Mouse (Mus musculus): ENCODE data around the gene Lhpp. TPM values are rescaled to one million over a fixed set of nuclear protein-coding genes. Genes with fewer than 3 reads are reported as not detected.

The Lhpp gene
- total RNA-seq, 4 experiments from 2014 or later = 16.2 to 18.5 (median 17.1) TPM

DNA sequence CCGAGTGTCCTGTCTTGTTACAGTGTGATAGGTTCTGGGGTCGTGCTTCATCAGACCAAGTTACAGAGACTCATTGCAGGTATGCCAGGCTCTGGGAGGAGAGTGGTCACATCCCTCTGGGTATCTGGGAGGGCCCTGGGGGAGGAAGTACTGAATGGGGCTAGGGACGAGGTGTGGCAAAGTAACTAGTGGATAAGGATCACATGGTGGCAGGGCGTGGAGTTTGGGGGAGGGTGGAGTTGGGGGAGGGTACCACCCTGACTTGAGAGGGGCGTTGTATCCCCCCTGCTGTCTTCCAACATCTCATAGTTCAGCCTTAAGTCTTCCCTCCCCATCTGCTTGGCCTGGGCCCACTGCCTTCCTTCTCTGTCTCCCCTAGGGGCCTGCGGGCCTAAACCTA is 69.1 kb downstream of the Lhpp start:
- DNase-seq (ENCODE audit: low spot score in 2 of 2) = no peak

- no peak for DNase-seq (ENCODE audit: low spot score in 2 of 2)
Measured at GRCm38 (mm10) chr7:132681296-132681695, 70.9 kb downstream of the Lhpp start.

- no peak for DNase-seq (ENCODE audit: low spot score in 2 of 2)
Measured at GRCm38 (mm10) chr7:132681831-132682230, 71.4 kb downstream of the Lhpp start.

DNA sequence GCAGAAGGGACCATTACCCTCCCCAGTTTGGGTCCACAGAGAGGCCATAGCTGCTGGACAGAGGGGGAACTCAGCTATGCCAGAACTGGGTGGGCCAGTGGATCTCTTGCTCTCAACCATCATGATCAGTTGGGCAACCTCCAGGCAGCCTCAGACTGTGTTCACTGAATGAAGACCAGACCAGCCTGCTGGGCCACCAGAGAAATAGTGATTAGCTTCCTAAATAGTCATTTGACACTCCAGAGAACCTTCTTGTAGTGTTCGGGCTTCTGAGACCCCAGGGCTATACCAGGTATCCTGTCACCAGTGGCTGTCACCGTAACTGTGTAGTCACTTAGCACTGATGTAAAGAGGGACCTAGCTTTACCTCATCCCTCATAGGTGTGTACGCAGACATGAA is 71.9 kb downstream of the Lhpp start:
- DNase-seq (ENCODE audit: low spot score in 2 of 2) = no peak

DNA sequence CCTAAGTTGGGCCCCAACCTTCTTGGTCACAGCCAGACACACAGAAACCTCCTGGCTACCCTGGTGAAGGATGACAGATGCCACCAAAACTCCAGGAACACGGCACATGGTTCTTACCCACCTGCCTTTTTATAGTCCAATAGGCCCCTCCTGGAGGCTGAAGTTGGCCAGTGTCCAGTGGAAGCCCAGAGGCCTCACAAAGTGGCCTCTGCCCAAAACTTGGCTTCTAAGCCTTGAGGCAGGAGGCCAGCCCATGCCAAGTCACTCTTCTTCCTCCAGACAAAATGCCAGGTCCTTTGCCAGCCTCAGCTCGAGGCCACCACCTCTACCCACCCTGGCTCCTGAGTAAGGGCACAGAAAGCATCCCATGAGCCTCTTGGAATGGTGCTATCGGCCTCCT is 72.5 kb downstream of the Lhpp start:
- no peak for DNase-seq (ENCODE audit: low spot score in 2 of 2)

GRCm38 (mm10) chr7:132683923-132684322 is 73.5 kb downstream of the Lhpp start:
- DNase-seq (ENCODE audit: low spot score in 2 of 2) = no peak

DNA sequence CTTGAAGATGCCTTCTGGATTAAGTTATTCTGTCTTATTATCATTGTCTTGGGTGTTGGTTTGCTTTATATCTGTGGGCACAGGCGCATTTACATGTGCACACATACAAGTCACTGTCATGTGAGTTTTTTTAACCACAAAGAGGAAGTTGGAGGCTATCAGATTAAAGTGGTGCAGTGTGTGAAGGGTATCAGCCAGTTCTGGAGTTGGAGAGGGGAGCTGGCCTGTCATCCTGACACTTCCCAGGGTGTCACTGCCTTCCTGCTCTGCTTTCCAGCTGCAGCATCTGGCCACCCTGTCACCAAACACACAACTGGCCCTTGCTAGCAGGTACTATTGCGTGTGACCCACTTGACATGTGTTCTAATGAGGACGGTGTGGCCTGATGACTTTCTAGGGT is 76.1 kb downstream of the Lhpp start:
- no peak for DNase-seq (ENCODE audit: low spot score in 2 of 2)

- DNase-seq (ENCODE audit: low spot score in 2 of 2) = no peak
Measured at GRCm38 (mm10) chr7:132687897-132688296, 77.5 kb downstream of the Lhpp start.

DNA sequence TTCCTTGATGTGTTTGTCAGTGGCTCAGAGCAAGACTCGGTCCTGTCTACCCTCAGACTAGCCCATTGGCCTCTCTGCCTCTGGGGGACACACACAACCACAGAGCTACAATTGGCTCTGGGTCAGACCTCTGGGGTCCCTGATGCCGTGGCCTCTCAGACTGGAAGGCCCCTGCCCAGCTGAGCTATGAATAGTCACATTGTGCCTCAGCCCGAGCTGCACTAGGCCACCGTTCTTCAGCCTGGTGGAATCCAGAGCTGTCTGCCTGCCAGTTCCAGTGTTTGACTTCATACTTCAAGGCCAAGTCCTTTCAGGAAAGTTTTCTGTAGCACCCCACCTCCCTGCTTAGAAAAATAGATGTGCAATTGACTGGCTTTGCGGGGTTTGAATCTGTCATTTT is 78.3 kb downstream of the Lhpp start:
- DNase-seq (ENCODE audit: low spot score in 2 of 2) = no peak

DNA sequence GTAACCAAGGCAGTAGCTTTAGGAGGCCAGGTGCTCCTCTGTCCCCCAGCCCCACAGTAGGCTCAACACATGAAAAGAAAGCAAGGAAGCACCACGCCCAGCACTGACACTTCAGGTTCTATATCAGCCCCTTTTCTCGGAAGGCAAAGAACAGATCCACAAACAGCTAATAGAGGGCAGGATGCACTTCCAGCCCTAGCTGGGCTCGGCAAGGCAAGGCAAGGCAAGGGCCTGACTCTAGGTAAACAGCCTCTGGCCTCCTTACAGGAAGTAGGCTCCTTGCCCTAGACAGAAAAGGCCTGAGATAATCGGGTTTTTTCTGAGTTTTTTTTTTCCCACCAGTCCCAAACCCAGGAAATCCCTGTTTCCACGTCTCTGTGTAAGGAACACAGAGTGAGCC is 79.3 kb downstream of the Lhpp start:
- DNase-seq (ENCODE audit: low spot score in 2 of 2) = no peak

- no peak for DNase-seq (ENCODE audit: low spot score in 2 of 2)
Measured at GRCm38 (mm10) chr7:132690716-132691472, 80.5 kb downstream of the Lhpp start.

DNA sequence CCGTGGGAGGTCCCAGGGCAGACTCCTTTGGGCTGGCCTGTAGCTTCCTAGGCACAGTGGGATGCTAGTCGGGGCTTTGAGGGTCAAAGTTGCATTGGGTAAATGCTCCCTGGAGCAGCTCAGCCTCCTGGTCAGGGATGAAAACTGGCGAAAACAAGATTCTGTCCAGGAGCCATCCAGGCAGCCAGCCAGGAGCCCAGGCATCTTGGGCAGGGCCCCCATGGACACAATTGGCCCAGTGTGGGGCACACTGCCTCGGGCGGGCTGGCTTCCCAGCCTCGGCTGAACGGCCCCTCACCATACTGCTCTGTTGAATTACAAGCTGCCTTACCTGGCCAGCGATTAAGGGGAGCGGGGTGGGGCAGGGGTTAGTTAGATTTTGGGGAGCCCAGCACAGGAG is 82.3 kb downstream of the Lhpp start:
- DNase-seq (ENCODE audit: low spot score in 2 of 2) = peak in 1 of 2 experiments; percentile 56

GRCm38 (mm10) chr7:132693561-132693960 is 83.1 kb downstream of the Lhpp start:
- no peak for DNase-seq (ENCODE audit: low spot score in 2 of 2)

DNA sequence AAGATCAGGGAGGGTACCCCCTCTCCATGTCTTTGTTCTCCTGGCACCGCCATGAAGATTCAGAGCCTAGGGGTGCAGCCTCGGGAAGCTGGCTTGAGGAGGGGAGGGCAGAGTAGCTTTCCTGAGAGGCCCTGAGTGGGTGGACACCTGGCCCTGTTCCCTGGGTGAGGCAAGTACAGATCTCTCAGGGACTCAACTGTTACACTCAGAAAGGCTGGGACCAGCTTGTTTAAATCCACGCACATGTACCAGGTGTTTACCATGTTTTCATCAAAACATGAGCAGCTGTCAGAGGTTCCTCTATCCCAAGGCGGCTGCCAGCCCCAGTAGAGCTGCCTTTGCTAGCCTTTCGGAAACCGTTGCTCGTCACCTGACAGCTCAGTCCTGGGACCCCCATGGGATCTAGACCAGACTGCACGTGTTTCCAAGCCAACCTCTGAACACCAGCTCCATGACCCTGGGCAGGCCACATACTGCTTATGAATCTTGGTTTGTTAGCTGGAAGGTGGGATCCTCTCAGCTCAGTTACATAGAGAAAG is 86.9 kb downstream of the Lhpp start:
- DNase-seq (ENCODE audit: low spot score in 2 of 2) = no peak

- no peak for DNase-seq (ENCODE audit: low spot score in 2 of 2)
Measured at GRCm38 (mm10) chr7:132698737-132699136, 88.3 kb downstream of the Lhpp start.

GRCm38 (mm10) chr7:132699165-132699564 is 88.7 kb downstream of the Lhpp start:
- DNase-seq (ENCODE audit: low spot score in 2 of 2) = no peak

GRCm38 (mm10) chr7:132699639-132700038 is 89.2 kb downstream of the Lhpp start:
- DNase-seq (ENCODE audit: low spot score in 2 of 2) = no peak

- no peak for DNase-seq (ENCODE audit: low spot score in 2 of 2)
Measured at GRCm38 (mm10) chr7:132700107-132700506, 89.7 kb downstream of the Lhpp start.

- DNase-seq (ENCODE audit: low spot score in 2 of 2) = no peak
Measured at GRCm38 (mm10) chr7:132701412-132701811, 91.0 kb downstream of the Lhpp start.

DNA sequence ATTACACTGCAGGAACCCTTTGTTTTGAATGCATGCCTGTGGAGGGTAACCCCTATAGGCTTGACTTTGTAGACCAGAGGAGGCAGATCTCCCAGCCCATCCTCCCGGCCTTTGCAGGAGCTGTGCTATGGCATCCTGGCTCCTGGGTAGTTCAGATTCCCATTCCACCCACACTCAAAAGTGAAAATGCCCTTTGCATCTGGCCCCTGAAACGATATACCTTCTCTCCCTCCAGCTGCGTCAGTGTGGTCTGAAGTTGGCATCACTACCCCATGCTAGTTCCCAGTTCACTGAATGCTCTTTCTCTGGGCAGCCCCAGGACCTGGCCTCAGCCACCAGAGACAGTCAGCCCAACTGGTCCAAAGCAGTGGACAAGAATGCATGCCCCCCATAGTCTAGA is 91.6 kb downstream of the Lhpp start:
- no peak for DNase-seq (ENCODE audit: low spot score in 2 of 2)

GRCm38 (mm10) chr7:132702492-132703070 is 92.1 kb downstream of the Lhpp start:
- peak in 1 of 2 experiments; percentile 60 for DNase-seq (ENCODE audit: low spot score in 2 of 2)

DNA sequence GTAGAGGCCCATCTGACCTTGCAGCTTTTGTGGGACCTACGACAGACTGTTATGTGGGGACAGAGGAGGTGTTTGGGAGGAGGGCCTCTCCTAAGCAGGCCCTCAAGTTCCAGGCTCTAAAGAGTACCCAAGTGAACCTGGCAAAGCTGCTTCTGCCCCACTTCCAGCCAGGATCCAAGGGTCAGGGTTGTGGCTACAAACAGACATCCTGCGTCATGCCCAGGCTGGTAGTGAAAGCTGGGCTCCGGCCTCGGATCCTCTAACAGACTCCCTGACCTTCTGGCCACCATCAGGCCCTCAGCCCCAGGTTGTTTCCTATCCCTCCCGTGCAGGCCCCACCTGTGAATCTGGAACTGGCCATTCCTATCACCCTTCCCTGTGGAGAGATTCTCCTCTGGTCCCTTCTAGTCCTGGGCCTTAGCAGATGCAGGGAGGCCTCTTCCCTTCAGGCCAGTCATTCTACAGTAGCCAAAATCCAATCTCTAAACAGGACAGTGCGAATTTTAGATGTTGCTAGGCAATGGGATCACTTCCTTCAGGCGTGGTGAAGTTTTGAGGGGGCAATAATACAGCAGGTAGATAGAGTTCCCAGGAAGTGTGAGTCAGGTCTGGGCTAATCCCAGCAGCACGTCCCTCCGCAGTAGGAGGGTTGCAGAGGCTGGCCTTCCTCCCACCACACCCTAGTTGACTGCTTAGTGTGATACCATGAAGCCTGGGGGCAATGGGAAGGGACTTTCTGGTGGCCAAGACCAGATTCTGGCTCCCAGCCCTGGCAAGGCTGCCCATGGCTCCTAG is 93.3 kb downstream of the Lhpp start:
- no peak for DNase-seq (ENCODE audit: low spot score in 2 of 2)
